Mouse (Mus musculus) heart, postnatal 10 days (tissue): ENCODE measurements around the gene Nubp1. TPM values are rescaled to one million over a fixed set of nuclear protein-coding genes. Genes with fewer than 3 reads are reported as not detected.

Experiments used
- DNase-seq, 2 experiments: peaks; one replicate each; pipeline ENCODE4 v3.0.0; 2021
- intact Hi-C: fragments of 180-260 bp; cut with DNase I; formaldehyde crosslinking; loops from one replicate; pipeline ENCODE4 v1.15.1; 2025
- total RNA-seq, 2 experiments: library from RNA; stranded (reverse); gene quantifications; 2 replicates each; pipeline ENCODE4 v1.2.3; 2021

The Nubp1 gene
- 10 to 100 TPM; 10.6 to 10.8 TPM for total RNA-seq

DNA sequence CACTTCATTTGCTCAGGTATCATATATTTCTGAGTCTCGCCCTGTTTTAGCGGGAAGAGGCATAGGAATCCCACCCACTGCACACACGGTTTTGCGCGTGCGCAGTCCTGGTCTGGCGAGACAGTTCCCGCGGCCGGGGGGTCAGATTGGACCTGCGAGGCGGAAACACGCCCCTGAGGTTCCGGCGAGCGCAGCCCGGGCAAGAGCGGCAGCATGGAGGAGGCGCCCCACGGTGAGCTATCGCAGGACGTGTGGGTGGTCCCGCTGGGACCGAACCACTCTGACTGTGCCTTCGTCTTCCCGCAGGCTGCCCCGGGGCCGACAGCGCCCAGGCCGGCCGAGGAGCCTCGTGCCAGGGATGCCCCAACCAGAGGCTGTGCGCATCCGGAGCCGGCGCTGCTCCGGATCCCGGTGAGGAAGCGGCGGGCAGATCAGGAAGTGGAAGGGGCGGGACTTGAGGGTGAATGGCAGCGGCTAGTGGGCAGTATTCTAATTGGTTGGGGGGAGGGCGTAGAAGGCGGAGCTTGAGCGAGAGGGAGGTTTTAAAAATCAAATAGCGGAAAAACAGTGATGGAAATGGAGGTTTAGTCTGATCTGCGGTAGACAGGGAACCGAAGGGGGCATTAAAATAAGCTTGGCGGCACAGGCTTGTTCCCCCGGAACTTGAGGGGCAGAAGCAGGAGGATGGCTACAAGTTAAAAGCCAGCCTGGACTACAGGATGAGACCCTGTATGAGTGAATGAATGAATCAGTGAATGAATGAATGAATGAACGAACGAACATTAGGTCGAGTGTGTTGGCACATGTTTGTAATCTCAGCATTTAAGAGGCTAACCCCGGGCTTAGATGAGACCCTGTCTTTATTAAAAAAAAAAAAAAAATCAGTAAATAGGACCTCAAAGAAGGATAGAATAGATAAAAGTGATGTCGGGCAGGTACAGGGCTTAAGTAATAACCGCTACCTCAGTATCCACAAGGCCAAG lies at the start of gene Nubp1:
TSS of gene Nubp1 (plus strand) at position 185 of the 983 bp plus-strand sequence.
- intact Hi-C loops = loop anchor here (5.0 kb wide), 1 partner anchor 130 kb away; the partner anchor contains the start of gene Dexi
- peak; percentile 96 for DNase-seq

GRCm38 (mm10) chr16:10363061-10363460 lies 48.7 kb upstream of the Nubp1 start:
- intact Hi-C loops = no loop called here

GRCm38 (mm10) chr16:10365796-10366195 lies 46.0 kb upstream of the Nubp1 start:
- DNase-seq = no peak
- intact Hi-C loops = no loop called here

More at GRCm38 (mm10) chr16:10363061-10363460, 48.7 kb upstream of the Nubp1 start:
- no peak for DNase-seq

- DNase-seq = peak in 1 of 2 experiments; percentile 39
- intact Hi-C loops = no loop called here
Observed at GRCm38 (mm10) chr16:10366240-10367217, 45.2 kb upstream of the Nubp1 start.

DNA sequence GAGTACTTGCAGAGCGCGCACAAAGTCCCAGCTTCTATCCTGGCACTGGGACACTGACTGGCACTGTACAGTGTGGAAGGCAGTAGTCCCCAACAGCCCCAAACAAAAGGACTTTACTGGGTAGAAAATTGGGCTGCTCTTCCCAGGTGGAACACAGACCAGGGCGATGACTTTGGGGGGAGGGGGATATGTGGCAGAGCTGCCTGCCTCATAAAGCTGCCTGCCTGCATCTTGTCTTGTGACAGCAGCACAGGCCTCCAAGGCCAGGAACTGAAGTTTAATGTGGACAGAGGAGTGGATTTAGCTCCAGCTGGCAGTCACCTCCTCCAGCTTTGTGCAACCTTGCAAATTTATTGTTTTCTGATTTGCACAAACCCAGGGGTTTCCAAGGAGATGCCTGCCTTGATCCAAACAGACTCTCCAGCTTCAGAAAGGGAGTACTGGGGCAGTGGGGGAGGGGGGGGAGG lies 42.2 kb upstream of the Nubp1 start:
- intact Hi-C loops = no loop called here
- peak in 1 of 2 experiments; percentile 37 for DNase-seq

GRCm38 (mm10) chr16:10369996-10370395 lies 41.8 kb upstream of the Nubp1 start:
- DNase-seq = no peak
- intact Hi-C loops = no loop called here

GRCm38 (mm10) chr16:10372372-10372771 lies 39.4 kb upstream of the Nubp1 start:
- intact Hi-C loops = no loop called here
- DNase-seq = peak in 1 of 2 experiments; percentile 38

GRCm38 (mm10) chr16:10374254-10375011 lies 37.3 kb upstream of the Nubp1 start:
- intact Hi-C loops = no loop called here
- peak in 1 of 2 experiments; percentile 53 for DNase-seq

- intact Hi-C loops = no loop called here
- no peak for DNase-seq
Observed at GRCm38 (mm10) chr16:10377286-10377685, 34.5 kb upstream of the Nubp1 start.

DNA sequence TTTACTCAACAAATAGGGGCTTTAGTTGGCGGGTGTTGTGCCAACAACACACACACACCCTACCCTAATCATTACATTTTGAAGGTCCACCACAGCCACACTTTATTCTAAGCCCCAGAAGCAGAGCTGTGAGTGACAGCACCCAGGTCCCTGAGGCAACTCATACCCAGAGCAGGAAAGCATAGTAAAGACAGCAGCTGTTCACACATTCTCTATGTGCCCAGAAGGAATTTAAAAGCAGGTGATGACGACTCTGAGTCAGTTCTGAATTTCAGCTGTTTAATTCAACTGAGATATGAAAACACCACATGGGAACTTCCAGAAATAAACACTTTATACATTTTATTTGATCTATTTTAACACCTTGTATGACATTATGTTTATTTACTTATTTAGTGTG lies 32.2 kb upstream of the Nubp1 start:
- DNase-seq = no peak
- intact Hi-C loops = no loop called here

DNA sequence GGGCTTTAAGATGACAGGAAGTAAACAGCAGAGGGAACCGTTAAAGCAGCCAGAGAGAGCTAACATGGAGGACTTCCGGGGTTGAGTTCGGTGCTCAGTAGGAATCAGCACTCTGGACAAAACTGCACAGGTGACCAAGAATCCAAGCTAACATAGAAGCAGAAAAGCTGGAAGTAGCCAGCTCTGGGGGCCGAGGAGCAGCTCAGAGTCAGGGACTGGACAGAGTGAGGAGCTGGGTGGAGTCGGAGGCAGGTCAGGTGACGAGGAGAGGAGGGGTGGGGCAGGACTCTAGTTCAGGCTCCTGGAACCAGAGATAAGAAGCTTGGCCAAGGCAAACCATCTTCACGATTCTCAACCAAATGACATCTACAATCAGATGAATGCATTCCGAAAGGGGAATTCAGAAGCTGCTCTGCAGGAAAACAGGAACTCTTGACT lies 27.7 kb upstream of the Nubp1 start:
- intact Hi-C loops = no loop called here
- peak in 1 of 2 experiments; percentile 30 for DNase-seq

GRCm38 (mm10) chr16:10384544-10384943 lies 27.2 kb upstream of the Nubp1 start:
- DNase-seq = no peak
- intact Hi-C loops = no loop called here

DNA sequence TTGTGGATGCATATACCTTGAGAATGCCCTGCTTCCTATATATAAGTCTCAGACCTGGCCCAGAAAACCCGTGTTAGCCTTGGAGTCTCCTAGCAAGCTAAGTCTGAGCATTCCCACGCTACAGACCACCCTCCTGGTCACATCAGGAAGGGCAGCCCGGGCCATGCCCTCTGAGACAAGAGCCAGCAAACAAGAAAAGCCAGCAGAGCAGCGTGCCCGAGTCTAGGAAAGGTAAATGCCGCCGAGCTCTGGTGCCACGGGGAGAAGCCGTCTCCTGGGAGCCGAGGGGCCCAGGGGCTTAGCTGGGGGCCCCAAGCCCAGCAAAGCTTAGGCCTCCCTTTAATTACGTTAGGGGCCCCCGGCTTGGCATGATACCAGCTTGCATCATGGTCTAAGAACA lies 26.5 kb upstream of the Nubp1 start:
- intact Hi-C loops = no loop called here
- no peak for DNase-seq

GRCm38 (mm10) chr16:10388634-10389365 lies 22.9 kb upstream of the Nubp1 start:
- intact Hi-C loops = no loop called here
- DNase-seq = no peak

GRCm38 (mm10) chr16:10392587-10392986 lies 19.2 kb upstream of the Nubp1 start:
- intact Hi-C loops = no loop called here
- no peak for DNase-seq

DNA sequence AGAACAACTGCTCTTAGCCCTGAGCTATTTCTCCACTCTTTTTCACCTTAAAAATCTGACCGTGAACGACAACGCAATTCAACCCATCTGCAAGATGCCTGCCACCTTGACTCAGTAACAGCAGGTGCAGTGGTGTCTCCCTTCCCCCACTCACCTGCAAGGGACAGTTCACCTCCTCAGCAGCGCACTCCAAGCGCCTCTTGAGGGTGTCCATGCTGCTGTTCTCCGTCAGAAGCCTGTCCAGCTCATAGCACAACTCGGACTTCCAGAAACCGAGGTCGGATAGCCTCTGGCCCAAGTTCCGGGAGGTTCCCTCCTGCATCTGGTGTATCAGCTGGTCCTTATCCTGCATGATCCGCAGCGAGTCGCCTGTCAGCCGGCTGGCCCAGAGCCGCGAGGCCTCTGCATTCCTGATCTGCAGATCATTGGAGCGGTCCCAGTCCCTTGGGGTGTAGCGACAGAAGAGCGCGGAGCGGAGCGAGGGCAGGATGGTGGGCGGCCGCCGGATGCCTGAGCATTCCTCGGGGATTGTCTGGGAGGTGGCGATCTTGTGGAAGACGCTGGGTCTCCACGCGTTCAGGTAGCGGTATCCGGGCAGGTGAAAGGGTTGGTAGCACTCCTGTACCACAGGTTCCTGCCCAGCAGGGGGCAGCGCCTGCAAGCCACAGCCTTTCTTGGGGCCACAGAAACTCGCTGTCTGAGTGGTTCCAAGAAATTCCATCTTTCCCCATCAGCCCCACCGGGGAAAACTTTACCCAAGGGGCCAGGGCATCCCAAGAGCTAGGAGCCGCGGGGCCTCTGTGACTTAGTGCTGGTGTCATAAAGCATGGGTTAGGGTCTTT lies 16.8 kb upstream of the Nubp1 start, which contains the start of gene Tekt5:
TSS of gene Tekt5 (minus strand) at position 792 of the 842 bp plus-strand sequence.
- peak; percentile 57 to 60 for DNase-seq
- intact Hi-C loops = loop anchor here (5.0 kb wide), 4 partner anchors 113 to 323 kb away; no protein-coding TSS in a partner anchor

GRCm38 (mm10) chr16:10398755-10399154 lies 13.0 kb upstream of the Nubp1 start:
- intact Hi-C loops = loop anchor here (5.0 kb wide), 4 partner anchors 116 to 326 kb away; no protein-coding TSS in a partner anchor

DNA sequence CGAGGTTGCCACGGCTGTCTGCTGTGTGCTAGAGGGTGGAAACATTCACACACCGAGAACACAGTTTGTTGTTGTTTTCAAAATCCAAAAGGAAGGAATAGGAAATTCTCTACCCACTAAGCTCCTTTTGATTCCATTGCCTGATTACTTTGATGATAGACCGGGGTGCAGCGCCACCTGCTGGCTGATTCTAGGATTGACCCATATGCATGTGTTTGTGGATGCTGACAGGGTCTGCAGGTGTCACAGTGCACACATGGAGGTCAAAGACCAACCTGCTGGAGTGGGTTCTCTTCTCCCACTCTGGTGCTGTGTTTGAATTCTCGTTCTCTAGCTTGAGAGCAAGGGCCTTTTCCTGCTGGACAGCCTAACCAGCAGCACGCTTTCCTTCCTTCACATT lies 12.6 kb upstream of the Nubp1 start:
- DNase-seq = peak; percentile 85 to 87
- intact Hi-C loops = loop anchor here (5.0 kb wide), 4 partner anchors 117 to 327 kb away; no protein-coding TSS in a partner anchor

More at GRCm38 (mm10) chr16:10398755-10399154, 13.0 kb upstream of the Nubp1 start:
- no peak for DNase-seq
